Mouse (Mus musculus) hindbrain, embryonic 11.5 days (tissue): ENCODE measurements around the gene B3gnt2. TPM values are rescaled to one million over a fixed set of nuclear protein-coding genes. Genes with fewer than 3 reads are reported as not detected.

ENCODE experiments used
- ATAC-seq: fragments of 200-750 bp; cut with Nextera tagmentation; 2 replicates; pipeline ENCODE4 v1.8.0; 2017; ENCODE audit warnings: mild to moderate bottlenecking, moderate TSS enrichment, moderate library complexity; ENCODE audit not compliant: low FRiP score
- DNase-seq: peaks from one replicate; pipeline ENCODE4 v3.0.0-alpha.2; 2015; ENCODE audit warnings: low spot score
- H3K27ac ChIP-seq: fragments of 300-500 bp; sonication (generic); 2 replicates; pipeline ENCODE4 v1.5.1; 2014; ENCODE audit warnings: mild to moderate bottlenecking, low read depth, low read length
- H3K27me3 ChIP-seq: fragments of 300-500 bp; sonication (generic); 2 replicates; pipeline ENCODE4 v1.6.1; 2014; ENCODE audit warnings: mild to moderate bottlenecking, low read length, moderate library complexity, mixed read lengths; ENCODE audit not compliant: control insufficient read depth, insufficient read depth
- H3K36me3 ChIP-seq: fragments of 300-500 bp; sonication (generic); 2 replicates; pipeline ENCODE4 v1.6.1; 2014; ENCODE audit warnings: mild to moderate bottlenecking, low read length, moderate library complexity, mixed read lengths; ENCODE audit not compliant: control insufficient read depth, insufficient read depth
- H3K4me1 ChIP-seq: fragments of 300-500 bp; sonication (generic); replicated peaks from 2 replicates; pipeline ENCODE4 v1.6.1; 2014; ENCODE audit warnings: low read length, mixed read lengths; ENCODE audit not compliant: control insufficient read depth, insufficient read depth
- H3K4me2 ChIP-seq: fragments of 300-500 bp; sonication (generic); replicated peaks from 2 replicates; pipeline ENCODE4 v1.6.1; 2014; ENCODE audit warnings: mild to moderate bottlenecking, low read depth, low read length
- H3K4me3 ChIP-seq: fragments of 300-500 bp; sonication (generic); 2 replicates; pipeline ENCODE4 v1.5.1; 2014; ENCODE audit warnings: low read depth, low read length
- H3K9ac ChIP-seq: fragments of 300-500 bp; sonication (generic); 2 replicates; pipeline ENCODE4 v1.6.1; 2014; ENCODE audit warnings: low read depth, low read length
- H3K9me3 ChIP-seq: fragments of 300-500 bp; sonication (generic); 2 replicates; pipeline ENCODE4 v1.6.1; 2016; ENCODE audit warnings: low read length; ENCODE audit not compliant: control insufficient read depth
- WGBS: fragments of 180-500 bp; shearing (Covaris S2); extraction: QIAGEN DNeasy Blood & Tissue Kit; methylation state at CpG from one replicate; pipeline ENCODE4 v1.1.7; 2014; 5-methylcytosine and 5-hydroxymethylcytosine counted together
- polyA plus RNA-seq: library from polyadenylated mRNA; unstranded; fragments of >200 nt; fragmentation: Nextera tagmentation; extraction: Ambion mirVana; gene quantifications from 2 replicates; pipeline ENCODE4 v1.2.1, GENCODE M21; 2014

B3gnt2 gene
- polyA plus RNA-seq, 1 experiment from 2014 or later = 1.7 TPM

DNA sequence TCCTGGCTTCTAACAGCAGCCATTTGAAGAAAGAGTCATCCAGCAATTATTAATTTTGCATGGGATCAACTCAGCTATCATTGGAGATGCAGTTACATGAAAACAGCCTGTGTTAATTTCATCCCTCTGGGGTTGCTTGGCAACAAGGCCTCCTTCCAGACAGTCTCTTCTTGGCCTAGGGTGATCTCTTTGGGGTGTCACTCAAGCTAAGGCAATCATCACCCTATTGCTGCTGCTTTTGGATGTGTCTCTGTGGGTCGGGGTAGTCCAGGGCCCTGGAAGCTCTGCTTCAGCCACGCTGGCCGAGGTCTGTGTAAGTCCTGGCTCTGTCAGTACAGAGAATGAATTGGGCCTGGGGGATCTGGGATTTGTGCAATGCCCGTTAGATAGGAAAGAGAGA is 14.5 kb upstream of the B3gnt2 start:
- no peak overlapping the region for H3K9ac ChIP-seq
- WGBS = 74% methylated on average over 4 of the region's 4 CpGs
- ATAC-seq = no peak
- no peak overlapping the region for H3K27ac ChIP-seq
- no peak overlapping the region for H3K4me3 ChIP-seq
- no peak for DNase-seq
- no peak overlapping the region for H3K4me2 ChIP-seq
- no peaks in the 10 kb centered on the region for H3K9me3 ChIP-seq
- H3K4me1 ChIP-seq = no peaks in the 10 kb centered on the region
- H3K36me3 ChIP-seq = no peaks in the 10 kb centered on the region
- no peaks in the 10 kb centered on the region for H3K27me3 ChIP-seq

DNA sequence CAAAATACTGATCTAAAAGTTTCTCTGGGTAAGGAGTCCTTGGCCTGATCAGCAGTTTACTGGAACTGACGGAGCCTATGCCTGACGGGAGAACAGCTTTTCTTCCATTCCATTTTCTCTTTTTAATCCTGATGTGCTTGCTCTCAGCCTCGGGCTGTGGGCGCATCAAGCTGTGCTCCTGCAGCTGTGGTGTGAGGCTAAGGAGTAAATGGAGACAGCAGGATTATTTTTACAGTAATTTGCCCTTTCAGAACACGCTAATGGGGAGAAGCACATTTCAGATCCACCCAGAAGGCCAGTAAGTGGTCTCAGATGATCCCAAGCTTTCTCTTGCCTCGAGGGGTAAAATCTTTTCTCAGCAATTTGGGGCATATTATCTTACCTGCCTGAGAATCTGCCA is 14.0 kb upstream of the B3gnt2 start:
- no peaks in the 10 kb centered on the region for H3K9me3 ChIP-seq
- H3K9ac ChIP-seq = no peak overlapping the region
- 68% methylated on average over 6 of the region's 6 CpGs for WGBS
- H3K4me2 ChIP-seq = no peak overlapping the region
- no peaks in the 10 kb centered on the region for H3K4me1 ChIP-seq
- no peaks in the 10 kb centered on the region for H3K27me3 ChIP-seq
- H3K27ac ChIP-seq = no peak overlapping the region
- no peaks in the 10 kb centered on the region for H3K36me3 ChIP-seq
- no peak overlapping the region for H3K4me3 ChIP-seq
- DNase-seq = no peak
- no peak for ATAC-seq

DNA sequence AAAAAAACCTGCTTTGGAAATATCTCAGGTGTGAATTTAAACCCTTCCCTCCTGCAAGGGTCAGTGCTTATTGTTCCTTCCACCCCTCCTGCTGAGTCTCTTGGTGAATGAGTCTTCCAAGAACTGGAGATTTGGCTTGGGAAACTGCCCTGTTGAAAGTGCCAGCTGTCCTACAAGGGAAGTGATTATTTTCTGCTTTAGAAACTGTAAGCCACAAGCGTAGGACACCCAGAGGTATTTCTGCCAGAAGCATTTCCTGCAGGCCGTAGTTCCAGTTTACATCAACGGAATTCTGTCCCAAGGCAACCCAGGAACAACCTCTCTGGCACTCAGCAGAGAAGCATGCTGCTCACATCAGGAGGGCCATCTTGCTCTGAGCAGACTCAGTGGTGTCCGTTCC is 12.6 kb upstream of the B3gnt2 start:
- Histone ChIP-seq H3K4me3 (no peak overlapping the region), H3K4me1 (no peaks in the 10 kb centered on the region), H3K4me2 (no peak overlapping the region), H3K9me3 (no peaks in the 10 kb centered on the region), H3K27me3 (no peaks in the 10 kb centered on the region), H3K27ac (no peak overlapping the region), H3K36me3 (no peaks in the 10 kb centered on the region), H3K9ac (no peak overlapping the region)
- ATAC-seq = no peak
- no peak for DNase-seq
- 70% methylated on average over 4 of the region's 4 CpGs for WGBS

DNA sequence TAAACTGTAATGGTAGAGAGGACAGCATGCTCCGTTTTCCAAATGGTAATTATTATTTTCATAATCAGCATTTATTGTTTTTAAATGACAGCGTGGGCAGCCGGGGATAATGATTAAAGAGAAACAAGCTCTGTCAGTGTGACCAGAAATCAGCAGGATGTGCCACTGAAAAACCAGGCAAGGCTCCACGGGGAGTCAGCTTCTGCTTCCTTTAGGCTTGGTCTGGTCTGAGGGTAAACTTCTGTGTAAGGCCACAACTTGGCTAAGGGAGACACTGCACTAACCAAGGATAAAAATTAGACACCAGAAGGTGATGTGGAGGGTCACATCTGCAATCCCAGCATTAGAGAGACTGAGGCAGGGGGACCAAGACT is 11.5 kb upstream of the B3gnt2 start:
- Histone ChIP-seq H3K36me3 (no peaks in the 10 kb centered on the region), H3K9ac (no peak overlapping the region), H3K27me3 (no peaks in the 10 kb centered on the region), H3K27ac (no peak overlapping the region), H3K4me1 (no peaks in the 10 kb centered on the region), H3K4me2 (no peak overlapping the region), H3K4me3 (no peak overlapping the region), H3K9me3 (no peaks in the 10 kb centered on the region)
- WGBS = 56% methylated on average over 4 of the region's 4 CpGs
- DNase-seq = no peak
- no peak for ATAC-seq

DNA sequence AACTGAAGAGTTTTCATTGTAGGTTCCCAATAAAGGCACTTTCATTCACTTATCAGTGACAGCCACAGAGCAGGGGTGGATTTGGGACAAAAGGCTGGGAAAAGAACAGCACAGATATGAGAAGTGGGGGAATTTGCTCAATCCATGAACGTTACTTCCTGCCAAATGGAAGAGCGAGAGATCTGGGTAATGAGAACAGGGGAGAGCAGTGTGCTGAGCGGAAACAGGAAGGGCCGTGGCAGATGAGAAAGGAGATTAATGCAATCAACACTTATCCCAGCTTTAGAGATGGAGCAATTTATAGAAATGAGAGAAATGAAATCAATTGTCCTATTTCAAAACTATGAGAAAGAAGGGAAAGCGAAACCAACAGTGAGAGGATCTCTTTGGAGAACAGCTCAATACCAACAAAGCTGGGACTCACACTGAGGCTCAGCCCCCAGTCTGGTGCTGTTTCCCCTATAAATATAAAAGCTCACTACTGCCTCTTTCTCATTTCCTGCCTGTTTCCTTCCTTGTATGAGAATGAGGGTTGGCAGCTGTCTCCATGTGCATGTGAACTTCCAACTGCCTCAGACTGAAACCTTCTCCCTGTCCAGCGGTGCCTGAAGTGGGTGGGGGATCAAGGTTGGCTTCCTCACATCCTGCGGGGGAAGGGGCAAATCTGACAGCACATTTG is 11.0 kb upstream of the B3gnt2 start:
- no peaks in the 10 kb centered on the region for H3K36me3 ChIP-seq
- DNase-seq = no peak
- H3K9ac ChIP-seq = no peak overlapping the region
- no peak overlapping the region for H3K27ac ChIP-seq
- 76% methylated on average over 7 of the region's 7 CpGs for WGBS
- H3K27me3 ChIP-seq = no peaks in the 10 kb centered on the region
- no peak for ATAC-seq
- H3K9me3 ChIP-seq = no peaks in the 10 kb centered on the region
- H3K4me3 ChIP-seq = no peak overlapping the region
- H3K4me2 ChIP-seq = no peak overlapping the region
- no peaks in the 10 kb centered on the region for H3K4me1 ChIP-seq

DNA sequence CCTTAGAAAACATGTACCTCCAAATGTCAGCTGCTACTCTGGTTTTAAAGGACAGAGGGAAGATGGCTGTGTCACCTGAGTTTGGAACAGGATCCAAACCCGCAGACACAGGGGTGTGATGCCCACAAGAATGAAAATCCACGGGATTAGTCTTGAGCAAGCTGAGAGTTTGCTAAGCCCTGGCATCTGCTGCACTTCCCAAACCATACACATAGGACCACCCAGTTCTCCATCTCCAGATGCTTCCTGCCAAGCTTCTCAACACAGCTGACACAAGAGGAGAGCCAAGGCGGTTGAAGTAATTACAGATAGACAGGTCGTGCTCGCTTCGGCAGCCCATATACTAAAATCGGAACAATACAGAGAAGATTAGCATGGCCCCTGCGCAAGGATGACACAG is 7.8 kb upstream of the B3gnt2 start:
- no peaks in the 10 kb centered on the region for H3K36me3 ChIP-seq
- no peaks in the 10 kb centered on the region for H3K9me3 ChIP-seq
- no peak for ATAC-seq
- H3K4me2 ChIP-seq = no peak overlapping the region
- H3K4me1 ChIP-seq = no peaks in the 10 kb centered on the region
- 93% methylated on average over 8 of the region's 8 CpGs for WGBS
- DNase-seq = no peak
- H3K4me3 ChIP-seq = no peak overlapping the region
- H3K27ac ChIP-seq = no peak overlapping the region
- H3K9ac ChIP-seq = no peak overlapping the region
- no peaks in the 10 kb centered on the region for H3K27me3 ChIP-seq

DNA sequence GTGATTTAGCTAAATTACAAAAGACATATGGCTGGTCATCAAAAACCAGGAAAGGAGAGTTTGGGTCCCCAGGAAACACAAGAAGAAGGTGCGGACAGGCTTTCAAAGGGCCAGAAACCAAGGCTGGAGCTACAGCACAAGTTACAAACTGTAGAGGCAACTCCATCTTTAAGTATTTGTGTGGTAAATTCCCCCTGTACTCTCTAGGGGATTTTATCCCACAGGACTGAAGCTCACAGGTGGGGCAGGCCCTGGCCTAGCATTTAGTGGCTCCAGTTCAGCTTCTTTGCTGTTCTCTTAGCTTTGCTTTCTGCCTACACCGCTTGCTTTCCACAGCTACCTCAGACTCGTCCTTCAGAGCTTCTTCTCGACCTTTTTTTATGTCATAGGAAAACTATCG is 6.9 kb upstream of the B3gnt2 start:
- WGBS = 89% methylated on average over 5 of the region's 5 CpGs
- H3K4me1 ChIP-seq = no peaks in the 10 kb centered on the region
- no peaks in the 10 kb centered on the region for H3K36me3 ChIP-seq
- ATAC-seq = no peak
- H3K4me3 ChIP-seq = no peak overlapping the region
- H3K27me3 ChIP-seq = no peaks in the 10 kb centered on the region
- no peak overlapping the region for H3K9ac ChIP-seq
- H3K27ac ChIP-seq = no peak overlapping the region
- no peaks in the 10 kb centered on the region for H3K9me3 ChIP-seq
- no peak for DNase-seq
- H3K4me2 ChIP-seq = no peak overlapping the region

DNA sequence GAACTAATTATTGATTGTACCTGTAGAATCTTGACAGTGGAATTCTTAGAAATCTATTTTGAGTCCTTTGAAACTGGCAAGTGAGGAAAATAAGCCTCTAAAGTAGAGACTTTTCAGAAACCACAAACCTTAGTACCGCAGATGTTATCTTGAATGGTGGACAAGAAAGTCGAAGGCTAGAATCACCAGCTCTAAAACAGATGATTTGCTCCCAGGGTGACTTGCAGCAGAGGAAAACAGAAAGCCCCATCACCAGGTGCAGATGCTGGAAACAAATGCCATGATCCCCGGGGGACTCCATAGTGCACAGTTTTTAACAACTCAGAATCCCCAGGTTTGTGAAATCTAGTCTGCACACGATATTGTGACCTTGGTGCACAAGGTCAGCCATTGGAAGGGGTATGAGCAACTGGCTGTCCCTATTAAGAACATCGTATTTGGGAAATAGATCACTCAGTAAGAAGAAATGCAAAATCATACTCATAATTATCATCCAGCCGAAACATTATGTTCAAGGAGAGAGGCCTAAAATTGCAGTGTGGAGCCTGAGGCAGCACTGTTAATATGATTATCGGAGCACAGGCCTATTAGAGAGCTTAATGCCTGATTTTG is 5.0 kb upstream of the B3gnt2 start:
- 89% methylated on average over 7 of the region's 7 CpGs for WGBS
- no peak overlapping the region for H3K4me2 ChIP-seq
- no peak for DNase-seq
- H3K36me3 ChIP-seq = no peaks in the 10 kb centered on the region
- H3K27me3 ChIP-seq = peaks cover 7% of the 10 kb centered on the region
- H3K4me3 ChIP-seq = no peak overlapping the region
- no peaks in the 10 kb centered on the region for H3K4me1 ChIP-seq
- no peak overlapping the region for H3K27ac ChIP-seq
- no peak for ATAC-seq
- no peaks in the 10 kb centered on the region for H3K9me3 ChIP-seq
- H3K9ac ChIP-seq = no peak overlapping the region

DNA sequence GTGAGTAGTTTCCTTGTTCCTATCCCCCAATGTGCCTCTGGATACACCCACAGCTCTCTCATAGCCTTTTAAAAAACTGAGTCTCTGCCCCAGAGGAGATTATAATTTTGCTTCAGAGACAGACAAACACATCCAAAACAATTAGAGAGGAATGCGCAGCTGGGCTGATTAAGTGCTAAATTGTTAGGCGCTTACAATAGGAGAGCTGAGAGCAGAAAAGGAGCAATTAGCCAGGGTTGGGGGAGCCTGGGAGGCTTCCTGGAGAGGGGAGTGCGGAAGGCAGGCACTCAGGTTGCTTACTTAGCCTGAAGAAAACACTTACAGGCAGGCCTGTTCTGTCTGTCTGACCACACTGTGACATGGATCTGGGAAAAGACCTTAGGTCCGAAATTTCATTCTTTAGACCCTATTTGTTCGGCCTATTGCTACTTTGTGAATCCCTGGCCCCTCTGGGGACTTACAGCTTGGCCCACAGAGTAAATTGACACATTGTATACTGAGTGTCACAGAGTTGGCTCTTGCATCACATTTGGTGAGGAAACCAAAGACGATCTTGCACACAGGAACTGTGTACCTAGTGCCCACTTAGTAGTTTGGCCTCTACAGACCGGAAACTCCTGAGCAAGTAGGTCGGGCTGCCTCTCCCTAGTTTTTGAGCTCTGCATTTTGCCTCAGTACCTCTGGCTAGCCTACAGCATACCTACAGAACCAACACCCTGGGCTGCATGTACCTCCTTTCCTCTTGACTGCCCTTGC is 3.7 kb upstream of the B3gnt2 start:
- Histone ChIP-seq H3K9ac (no peak overlapping the region), H3K4me2 (no peak overlapping the region), H3K9me3 (no peaks in the 10 kb centered on the region), H3K36me3 (no peaks in the 10 kb centered on the region), H3K27ac (no peak overlapping the region), H3K4me1 (peaks cover 6% of the 10 kb centered on the region), H3K27me3 (peaks cover 17% of the 10 kb centered on the region), H3K4me3 (no peak overlapping the region)
- WGBS = 56% methylated on average over 8 of the region's 8 CpGs
- DNase-seq = no peak
- ATAC-seq = no peak
